Mouse (Mus musculus) forebrain, embryonic 13.5 days (tissue): ENCODE measurements around the gene Hipk1. TPM values are rescaled to one million over a fixed set of nuclear protein-coding genes. Genes with fewer than 3 reads are reported as not detected.

Source experiments
- ATAC-seq: fragments of 200-750 bp; cut with Nextera tagmentation; 2 replicates; pipeline ENCODE4 v1.8.0; 2017
- H3K27ac ChIP-seq: fragments of 300-500 bp; sonication (generic); 2 replicates; pipeline ENCODE4 v1.5.1; 2015; ENCODE audit warnings: inconsistent platforms, mild to moderate bottlenecking, moderate library complexity
- H3K27me3 ChIP-seq: fragments of 300-500 bp; sonication (generic); 2 replicates; pipeline ENCODE4 v1.6.1; 2015; ENCODE audit warnings: mild to moderate bottlenecking, inconsistent platforms
- H3K36me3 ChIP-seq: fragments of 300-500 bp; sonication (generic); 2 replicates; pipeline ENCODE4 v1.6.1; 2015; ENCODE audit warnings: mild to moderate bottlenecking, inconsistent platforms; ENCODE audit not compliant: poor library complexity, severe bottlenecking
- H3K4me1 ChIP-seq: fragments of 300-500 bp; sonication (generic); 2 replicates; pipeline ENCODE4 v1.6.1; 2015; ENCODE audit warnings: inconsistent platforms
- H3K4me2 ChIP-seq: fragments of 300-500 bp; sonication (generic); 2 replicates; pipeline ENCODE4 v1.6.1; 2015; ENCODE audit warnings: inconsistent platforms, mild to moderate bottlenecking, moderate library complexity
- H3K4me3 ChIP-seq: fragments of 300-500 bp; sonication (generic); 2 replicates; pipeline ENCODE4 v1.5.1; 2015; ENCODE audit warnings: mild to moderate bottlenecking, inconsistent platforms
- H3K9ac ChIP-seq: fragments of 300-500 bp; sonication (generic); 2 replicates; pipeline ENCODE4 v1.6.1; 2015; ENCODE audit warnings: mild to moderate bottlenecking, inconsistent platforms
- H3K9me3 ChIP-seq: fragments of 300-500 bp; sonication (generic); replicated peaks from 2 replicates; pipeline ENCODE4 v1.6.1; 2016; ENCODE audit warnings: inconsistent platforms
- WGBS: fragments of 180-500 bp; shearing (Covaris S2); methylation state at CpG from one replicate; pipeline ENCODE4 v1.1.7; 2015; 5-methylcytosine and 5-hydroxymethylcytosine counted together
- polyA plus RNA-seq: library from polyadenylated mRNA; unstranded; fragments of >200 nt; fragmentation: Nextera tagmentation; extraction: Ambion mirVana; gene quantifications from 2 replicates; pipeline ENCODE4 v1.2.1, GENCODE M21; 2015

The Hipk1 gene
- polyA plus RNA-seq, 1 experiment from 2014 or later: 13.0 TPM

GRCm38 (mm10) chr3:103739329-103739728 lies 52.0 kb downstream of the Hipk1 start, which contains the start of gene Gm10964:
TSS of gene Gm10964 (plus strand) at chr3:103739366.
- Histone ChIP-seq H3K27me3 (0 out of 2 replicates have a peak, but pooled peaks cover 4% of the 10 kb centered on the region), H3K4me1 (peaks cover 39% of the 10 kb centered on the region), H3K9ac (no peak within 1 kb of the TSS)

GRCm38 (mm10) chr3:103737778-103738571 lies 53.4 kb downstream of the Hipk1 start, which contains the start of gene Olfml3:
TSS of gene Olfml3 (minus strand) at chr3:103738001.
- Histone ChIP-seq H3K27me3 (0 out of 2 replicates have a peak, but pooled peaks cover 4% of the 10 kb centered on the region), H3K9ac (peak within 1 kb of the TSS; percentile 43; the same call in 1 of the 2 replicates), H3K36me3 (peaks cover 10% of the 10 kb centered on the region), H3K4me2 (peak within 1 kb of the TSS; percentile 56), H3K4me3 (peak within 1 kb of the TSS; percentile 16), H3K4me1 (peaks cover 52% of the 10 kb centered on the region), H3K9me3 (no peaks in the 10 kb centered on the region), H3K27ac (peak within 1 kb of the TSS; percentile 83)
- peak; percentile 73 for ATAC-seq
- WGBS: 4% methylated on average over 18 of the region's 18 CpGs

More at GRCm38 (mm10) chr3:103739329-103739728, 52.0 kb downstream of the Hipk1 start, which contains the start of gene Gm10964:
- H3K9me3 ChIP-seq: no peaks in the 10 kb centered on the region
- peak within 1 kb of the TSS; percentile 16 for H3K4me3 ChIP-seq
- ATAC-seq: no peak
- peak within 1 kb of the TSS; percentile 83 for H3K27ac ChIP-seq
- peaks cover 23% of the 10 kb centered on the region for H3K36me3 ChIP-seq
- peak within 1 kb of the TSS; percentile 56 for H3K4me2 ChIP-seq
- WGBS: 95% methylated on average over 1 of the region's 1 CpGs

- H3K4me3 ChIP-seq: peak overlapping the region; percentile 16
- peak overlapping the region; percentile 83 for H3K27ac ChIP-seq
- peak overlapping the region; percentile 21; the same call in 1 of the 2 replicates for H3K9ac ChIP-seq
- 0 out of 2 replicates have a peak, but pooled peaks cover 4% of the 10 kb centered on the region for H3K27me3 ChIP-seq
- peaks cover 8% of the 10 kb centered on the region for H3K36me3 ChIP-seq
- H3K9me3 ChIP-seq: no peaks in the 10 kb centered on the region
- no peak for ATAC-seq
- H3K4me1 ChIP-seq: peaks cover 56% of the 10 kb centered on the region
- 50% methylated on average over 16 of the region's 16 CpGs for WGBS
- H3K4me2 ChIP-seq: peak overlapping the region; percentile 56
Observed at GRCm38 (mm10) chr3:103737061-103737754, 54.2 kb downstream of the Hipk1 start.

- Histone ChIP-seq H3K36me3 (peaks cover 5% of the 10 kb centered on the region), H3K9me3 (no peaks in the 10 kb centered on the region), H3K9ac (no peak overlapping the region), H3K4me1 (peaks cover 56% of the 10 kb centered on the region), H3K4me3 (no peak overlapping the region), H3K4me2 (no peak overlapping the region), H3K27ac (no peak overlapping the region), H3K27me3 (0 out of 2 replicates have a peak, but pooled peaks cover 4% of the 10 kb centered on the region)
- WGBS: 81% methylated on average over 28 of the region's 28 CpGs
- no peak for ATAC-seq
Observed at GRCm38 (mm10) chr3:103735776-103736600, 55.4 kb downstream of the Hipk1 start.

- Histone ChIP-seq H3K4me3 (no peak overlapping the region), H3K27me3 (0 out of 2 replicates have a peak, but pooled peaks cover 4% of the 10 kb centered on the region), H3K4me1 (peaks cover 56% of the 10 kb centered on the region), H3K9me3 (no peaks in the 10 kb centered on the region), H3K4me2 (peak overlapping the region; percentile 55), H3K9ac (0 out of 2 replicates have a peak overlapping the region, but pooled peaks have one; percentile 46), H3K27ac (peak overlapping the region; percentile 63), H3K36me3 (peaks cover 5% of the 10 kb centered on the region)
- no peak; the same call in 1 of the 2 replicates for ATAC-seq
- WGBS: 9% methylated on average over 11 of the region's 11 CpGs
Observed at GRCm38 (mm10) chr3:103734696-103735519, 56.5 kb downstream of the Hipk1 start.

- 2% methylated on average over 19 of the region's 19 CpGs for WGBS
- peak overlapping the region; percentile 46 for H3K9ac ChIP-seq
- H3K4me1 ChIP-seq: peaks cover 56% of the 10 kb centered on the region
- H3K4me3 ChIP-seq: peak overlapping the region; percentile 25
- ATAC-seq: peak; percentile 79
- 0 out of 2 replicates have a peak, but pooled peaks cover 4% of the 10 kb centered on the region for H3K27me3 ChIP-seq
- H3K9me3 ChIP-seq: no peaks in the 10 kb centered on the region
- H3K36me3 ChIP-seq: peaks cover 5% of the 10 kb centered on the region
- peak overlapping the region; percentile 63 for H3K27ac ChIP-seq
- H3K4me2 ChIP-seq: peak overlapping the region; percentile 55
Observed at GRCm38 (mm10) chr3:103733799-103734695, 57.3 kb downstream of the Hipk1 start.

- ATAC-seq: no peak
- H3K9ac ChIP-seq: no peak overlapping the region
- peaks cover 56% of the 10 kb centered on the region for H3K4me1 ChIP-seq
- no peaks in the 10 kb centered on the region for H3K9me3 ChIP-seq
- no peak overlapping the region for H3K4me3 ChIP-seq
- peak overlapping the region; percentile 35; the same call in 1 of the 2 replicates for H3K27ac ChIP-seq
- 0 out of 2 replicates have a peak, but pooled peaks cover 4% of the 10 kb centered on the region for H3K27me3 ChIP-seq
- H3K4me2 ChIP-seq: no peak overlapping the region
- H3K36me3 ChIP-seq: peaks cover 5% of the 10 kb centered on the region
- 20% methylated on average over 2 of the region's 2 CpGs for WGBS
Observed at GRCm38 (mm10) chr3:103733176-103733575, 58.2 kb downstream of the Hipk1 start.

- Histone ChIP-seq H3K4me2 (no peak overlapping the region), H3K27me3 (0 out of 2 replicates have a peak, but pooled peaks cover 4% of the 10 kb centered on the region), H3K4me3 (no peak overlapping the region), H3K27ac (no peak overlapping the region), H3K4me1 (peaks cover 49% of the 10 kb centered on the region), H3K9ac (no peak overlapping the region), H3K9me3 (no peaks in the 10 kb centered on the region), H3K36me3 (peaks cover 5% of the 10 kb centered on the region)
- no peak for ATAC-seq
- WGBS: 84% methylated on average over 3 of the region's 3 CpGs
Observed at GRCm38 (mm10) chr3:103732116-103732515, 59.2 kb downstream of the Hipk1 start.

- H3K4me3 ChIP-seq: no peak overlapping the region
- H3K36me3 ChIP-seq: no peaks in the 10 kb centered on the region
- 96% methylated on average over 9 of the region's 9 CpGs for WGBS
- H3K4me1 ChIP-seq: peaks cover 26% of the 10 kb centered on the region
- no peaks in the 10 kb centered on the region for H3K9me3 ChIP-seq
- H3K27me3 ChIP-seq: no peaks in the 10 kb centered on the region
- H3K4me2 ChIP-seq: no peak overlapping the region
- no peak for ATAC-seq
- no peak overlapping the region for H3K9ac ChIP-seq
- no peak overlapping the region for H3K27ac ChIP-seq
Observed at GRCm38 (mm10) chr3:103729850-103730249, 61.5 kb downstream of the Hipk1 start.

- Histone ChIP-seq H3K27ac (no peak overlapping the region), H3K4me1 (peaks cover 7% of the 10 kb centered on the region), H3K9ac (no peak overlapping the region), H3K9me3 (no peaks in the 10 kb centered on the region), H3K4me2 (no peak overlapping the region), H3K36me3 (no peaks in the 10 kb centered on the region), H3K27me3 (no peaks in the 10 kb centered on the region), H3K4me3 (no peak overlapping the region)
- 62% methylated on average over 2 of the region's 2 CpGs for WGBS
- no peak for ATAC-seq
Observed at GRCm38 (mm10) chr3:103727813-103728326, 63.5 kb downstream of the Hipk1 start.
